Mouse (Mus musculus) lung, postnatal 0 days (tissue): ENCODE data around the gene Plekhm2.

Experiments
- CTCF ChIP-seq: IDR thresholded peaks from 2 replicates; pipeline ENCODE4 v1.5.1; 2016; ENCODE audit warnings: antibody characterized with exemption, mild to moderate bottlenecking
- EP300 ChIP-seq: IDR thresholded peaks from 2 replicates; pipeline ENCODE4 v1.6.1; 2016; ENCODE audit warnings: antibody characterized with exemption, mild to moderate bottlenecking, control low read depth

- TF ChIP-seq EP300 (no peak), CTCF (no peak)
Observed at GRCm38 (mm10) chr4:141651944-141652343, 12.8 kb downstream of the Plekhm2 start.
